Mouse (Mus musculus): ENCODE measurements around the gene Gcm1.

The Gcm1 gene

DNA sequence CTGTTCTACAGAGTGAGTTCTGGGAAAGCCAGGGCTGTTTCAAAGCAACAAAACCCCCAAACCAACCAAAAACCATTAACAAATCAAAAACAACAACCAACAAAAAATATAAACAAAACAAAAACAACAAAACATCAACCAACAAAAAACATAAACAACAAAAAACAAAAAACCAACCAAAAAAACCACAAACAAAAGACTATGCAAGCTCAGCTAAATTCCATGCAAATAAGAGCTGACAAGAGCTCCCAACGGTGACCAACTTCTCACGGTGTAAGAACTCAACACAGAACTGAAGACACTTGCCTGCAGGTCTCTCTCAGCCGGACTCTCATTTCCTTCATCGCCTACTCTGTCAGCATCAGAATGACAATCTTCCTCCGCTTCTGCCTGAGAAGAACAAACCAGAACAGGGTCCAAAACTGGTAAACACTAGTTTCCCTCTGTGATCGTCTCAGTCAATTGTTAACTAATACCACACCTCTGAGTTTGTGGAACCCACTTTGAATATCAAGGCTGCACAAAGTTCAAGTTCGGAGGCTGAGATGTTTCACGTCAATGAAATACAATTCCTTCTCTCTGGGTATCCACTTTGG is 52.3 kb downstream of the Gcm1 start:
- DNase-seq, result no peak

- no peak for DNase-seq
These were observed 53.2 kb downstream of the Gcm1 start for GRCm38 (mm10) chr9:78104973-78105372.

DNA sequence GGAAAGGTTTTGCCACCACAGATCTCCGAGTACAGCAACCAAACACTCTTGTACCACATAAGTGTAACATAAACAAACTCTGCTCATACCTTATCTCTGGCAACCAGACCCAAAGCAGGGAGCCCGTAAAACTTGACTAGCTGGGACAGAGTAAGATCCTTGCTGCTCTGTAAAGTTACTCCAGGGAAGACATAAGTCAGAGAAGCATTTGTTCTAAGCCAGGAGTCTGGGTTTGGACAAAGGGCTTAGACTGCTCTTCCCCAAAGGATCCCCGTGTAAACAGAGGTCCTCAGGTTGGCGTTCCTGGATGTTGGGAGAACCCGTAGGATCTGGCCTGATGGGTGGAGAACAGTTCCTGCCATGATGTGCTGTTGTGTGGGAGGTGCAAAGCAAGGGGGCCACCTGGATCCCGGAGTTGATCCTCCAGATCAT is 53.8 kb downstream of the Gcm1 start:
- no peak for DNase-seq

GRCm38 (mm10) chr9:78106821-78107220 is 55.1 kb downstream of the Gcm1 start:
- DNase-seq, result no peak

- DNase-seq, result no peak
These were observed 55.8 kb downstream of the Gcm1 start for GRCm38 (mm10) chr9:78107582-78107911.

GRCm38 (mm10) chr9:78107912-78108795 is 56.4 kb downstream of the Gcm1 start:
- DNase-seq, result peak; percentile 88

GRCm38 (mm10) chr9:78108796-78109239 is 57.1 kb downstream of the Gcm1 start, which contains the start of the genes Fbxo9 and Ick:
Gene Fbxo9, minus strand, starts transcription at chr9:78109065.
Gene Ick, plus strand, starts transcription at chr9:78109192.
- DNase-seq, result peak; percentile 90

GRCm38 (mm10) chr9:78109656-78110055 is 57.9 kb downstream of the Gcm1 start:
- DNase-seq, result peak; percentile 37

GRCm38 (mm10) chr9:78111456-78111855 is 59.7 kb downstream of the Gcm1 start:
- DNase-seq, result no peak

DNA sequence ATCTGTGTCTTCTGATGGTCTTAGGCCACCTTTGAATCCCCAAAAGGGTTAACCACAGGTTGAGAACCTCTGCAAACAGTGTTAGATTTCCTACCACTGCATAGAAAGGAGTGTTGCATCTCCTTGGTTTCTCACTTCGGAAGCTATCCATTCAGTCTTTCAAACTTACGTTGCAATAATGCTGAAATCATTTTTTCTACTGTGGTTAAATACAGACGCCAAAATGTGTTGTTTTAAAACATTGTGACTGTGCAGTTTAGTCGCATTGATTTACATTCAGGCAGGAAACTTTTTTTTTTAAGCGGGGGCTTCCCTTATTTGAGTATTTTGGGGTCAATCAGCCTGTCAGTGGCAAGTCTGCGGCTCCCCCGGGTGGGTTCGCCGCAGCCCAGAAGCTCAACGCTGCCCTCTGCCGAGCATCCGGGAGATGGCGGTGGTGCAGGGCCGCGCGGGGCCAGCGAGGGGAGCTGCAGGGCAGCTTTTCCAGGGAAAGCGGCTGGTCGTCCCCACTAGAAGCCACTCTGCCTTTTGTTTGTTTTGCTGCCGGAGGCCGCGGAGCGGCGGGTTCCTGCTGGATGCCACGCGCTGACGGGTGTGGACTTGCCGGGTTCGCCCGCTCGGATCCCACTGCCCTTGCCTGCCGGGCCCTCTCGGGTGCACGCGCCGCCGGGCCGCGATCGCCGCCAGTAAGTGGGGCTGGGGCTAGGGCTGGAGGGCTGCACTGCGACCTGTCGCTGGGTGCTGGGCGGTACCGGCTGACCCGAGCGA is 61.2 kb downstream of the Gcm1 start:
- DNase-seq, result peak; percentile 94

DNA sequence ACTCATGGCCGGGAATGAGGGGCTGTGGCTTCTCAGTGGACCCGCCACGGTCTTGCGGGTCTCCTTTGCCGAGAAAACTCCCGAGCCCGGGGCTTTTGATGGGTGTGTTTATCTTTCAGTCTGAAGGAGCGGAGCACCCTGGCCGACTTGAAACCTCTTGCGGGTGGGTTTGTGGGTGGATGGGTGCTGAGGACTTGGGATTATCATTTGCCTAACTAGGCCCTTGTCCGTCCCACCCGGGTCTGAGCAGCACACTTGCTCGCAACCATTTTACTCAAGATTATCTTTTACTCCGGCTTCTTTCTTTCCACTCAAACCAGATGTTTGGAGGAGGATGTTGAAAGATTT is 61.8 kb downstream of the Gcm1 start:
- no peak for DNase-seq
